Mouse (Mus musculus) embryonic fibroblast, embryonic 13.5 days (primary cell): ENCODE measurements around the gene Rpl36. TPM values are rescaled to one million over a fixed set of nuclear protein-coding genes. Genes with fewer than 3 reads are reported as not detected.

Source experiments
- H3K27ac ChIP-seq: 2 replicates; pipeline ENCODE4 v1.5.1; 2012; ENCODE audit warnings: low read length, control low read depth, inconsistent platforms; ENCODE audit not compliant: insufficient read depth
- H3K4me1 ChIP-seq: 2 replicates; pipeline ENCODE4 v1.6.1; 2011; ENCODE audit warnings: low read length; ENCODE audit not compliant: control insufficient read depth, insufficient read depth
- H3K4me3 ChIP-seq: 2 replicates; pipeline ENCODE4 v1.5.1; 2011; ENCODE audit warnings: mild to moderate bottlenecking, control low read depth, low read length; ENCODE audit not compliant: insufficient read depth
- CTCF ChIP-seq: IDR thresholded peaks from 2 replicates; pipeline ENCODE4 v1.5.1; 2011; ENCODE audit warnings: mild to moderate bottlenecking, control low read depth, low read length, moderate library complexity, borderline replicate concordance; ENCODE audit not compliant: insufficient read depth
- POLR2A ChIP-seq: IDR thresholded peaks from 2 replicates; pipeline ENCODE4 v1.6.1; 2011; ENCODE audit warnings: low read depth, mild to moderate bottlenecking, control low read depth, low read length, moderate library complexity
- polyA plus RNA-seq: library from polyadenylated mRNA; stranded (reverse); fragments of >200 nt; gene quantifications from 2 replicates; pipeline ENCODE4 v1.2.4, GENCODE M21; 2011; ENCODE audit warnings: low read depth; ENCODE audit not compliant: missing spikeins, insufficient read length

The Rpl36 gene
- 200 and 331 TPM in 2 replicates for polyA plus RNA-seq

GRCm38 (mm10) chr17:56613236-56613844, at the start of gene Rpl36:
Gene Rpl36, plus strand, starts transcription at chr17:56613416.
- H3K27ac ChIP-seq = peak within 1 kb of the TSS; percentile 69
- 0 out of 2 replicates have a peak, but pooled peaks cover 2% of the 10 kb centered on the region for H3K4me1 ChIP-seq
- TF ChIP-seq CTCF (peak; percentile 74), POLR2A (peak; percentile 83)
- peak within 1 kb of the TSS; percentile 68 for H3K4me3 ChIP-seq

- no peak for TF ChIP-seq CTCF
- TF ChIP-seq POLR2A = no peak
Observed at GRCm38 (mm10) chr17:56566293-56566692, 46.9 kb upstream of the Rpl36 start.

GRCm38 (mm10) chr17:56566918-56567317, 46.3 kb upstream of the Rpl36 start:
- no peak overlapping the region for H3K27ac ChIP-seq
- TF ChIP-seq POLR2A (no peak), CTCF (no peak)
- H3K4me1 ChIP-seq = no peaks in the 10 kb centered on the region
- H3K4me3 ChIP-seq = no peak overlapping the region

More at GRCm38 (mm10) chr17:56566293-56566692, 46.9 kb upstream of the Rpl36 start:
- Histone ChIP-seq H3K4me3 (no peak overlapping the region), H3K4me1 (no peaks in the 10 kb centered on the region), H3K27ac (no peak overlapping the region)

- H3K27ac ChIP-seq = no peak overlapping the region
- no peaks in the 10 kb centered on the region for H3K4me1 ChIP-seq
- TF ChIP-seq POLR2A = no peak
- no peak for TF ChIP-seq CTCF
- no peak overlapping the region for H3K4me3 ChIP-seq
Observed at GRCm38 (mm10) chr17:56567370-56567769, 45.8 kb upstream of the Rpl36 start.

- Histone ChIP-seq H3K4me1 (no peaks in the 10 kb centered on the region), H3K4me3 (no peak overlapping the region), H3K27ac (no peak overlapping the region)
- TF ChIP-seq POLR2A = no peak
- TF ChIP-seq CTCF = no peak
Observed at GRCm38 (mm10) chr17:56570287-56570686, 42.9 kb upstream of the Rpl36 start.

GRCm38 (mm10) chr17:56572154-56572553, 41.1 kb upstream of the Rpl36 start:
- H3K27ac ChIP-seq = no peak overlapping the region
- no peak overlapping the region for H3K4me3 ChIP-seq
- no peak for TF ChIP-seq CTCF
- no peak for TF ChIP-seq POLR2A
- H3K4me1 ChIP-seq = no peaks in the 10 kb centered on the region

GRCm38 (mm10) chr17:56572939-56573338, 40.3 kb upstream of the Rpl36 start:
- Histone ChIP-seq H3K4me1 (no peaks in the 10 kb centered on the region), H3K27ac (no peak overlapping the region), H3K4me3 (no peak overlapping the region)
- TF ChIP-seq CTCF (no peak), POLR2A (no peak)

- TF ChIP-seq POLR2A = no peak
- no peak for TF ChIP-seq CTCF
- Histone ChIP-seq H3K27ac (no peak overlapping the region), H3K4me3 (peak overlapping the region; percentile 77), H3K4me1 (peaks cover 17% of the 10 kb centered on the region)
Observed at GRCm38 (mm10) chr17:56583071-56583470, 30.1 kb upstream of the Rpl36 start.

GRCm38 (mm10) chr17:56583611-56584256, 29.5 kb upstream of the Rpl36 start:
- Histone ChIP-seq H3K27ac (peak overlapping the region; percentile 73), H3K4me3 (peak overlapping the region; percentile 77), H3K4me1 (peaks cover 17% of the 10 kb centered on the region)
- no peak for TF ChIP-seq POLR2A
- no peak for TF ChIP-seq CTCF

- Histone ChIP-seq H3K27ac (peak within 1 kb of the TSS; percentile 91), H3K4me1 (peaks cover 17% of the 10 kb centered on the region), H3K4me3 (peak within 1 kb of the TSS; percentile 77)
- no peak for TF ChIP-seq CTCF
- peak; percentile 92 for TF ChIP-seq POLR2A
Observed at GRCm38 (mm10) chr17:56584257-56585130, 28.7 kb upstream of the Rpl36 start, which contains the start of the genes Safb2 and Safb. Gene Safb2, minus strand, starts transcription at chr17:56584585. Gene Safb, plus strand, starts transcription at chr17:56584825.
